Mouse (Mus musculus): ENCODE measurements around the gene Mctp1.

- TF ChIP-seq GATA1 (IDR thresholded peaks at IDR 0.05; ENCODE audit: borderline replicate concordance, low read length), result no peak
- no peak for TF ChIP-seq FLI1 (IDR thresholded peaks at IDR 0.05; ENCODE audit: low read length)
These were observed 486.0 kb downstream of the Mctp1 start for GRCm38 (mm10) chr13:76870291-76870690.
